Mouse (Mus musculus) urinary bladder, adult 2 months (tissue): Measurements from ENCODE around the gene Gm37240. TPM values are rescaled to one million over a fixed set of nuclear protein-coding genes. Genes with fewer than 3 reads are reported as not detected.

Source experiments
- DNase-seq: peaks from one replicate; pipeline ENCODE4 v3.0.0; 2022; ENCODE audit warnings: low spot score
- polyA plus RNA-seq: library from polyadenylated mRNA; depleted of rRNA; stranded (reverse); fragments of >200 nt; gene quantifications from 2 replicates; pipeline ENCODE4 v1.2.3, GENCODE M21; 2012

Gm37240 gene
- polyA plus RNA-seq, 1 experiment, result 1.5 TPM

- no peak for DNase-seq
These were observed 207.4 kb downstream of the Gm37240 start for GRCm38 (mm10) chr3:85679960-85680359.

GRCm38 (mm10) chr3:85679312-85679933 is 207.9 kb downstream of the Gm37240 start:
- no peak for DNase-seq

- no peak for DNase-seq
These were observed 209.4 kb downstream of the Gm37240 start for GRCm38 (mm10) chr3:85677952-85678351.

GRCm38 (mm10) chr3:85677133-85677532 is 210.2 kb downstream of the Gm37240 start:
- no peak for DNase-seq

- DNase-seq, result no peak
These were observed 217.5 kb downstream of the Gm37240 start for GRCm38 (mm10) chr3:85669844-85670243.

- DNase-seq, result no peak
These were observed 219.6 kb downstream of the Gm37240 start for GRCm38 (mm10) chr3:85667683-85668082.

GRCm38 (mm10) chr3:85666736-85667135 is 220.6 kb downstream of the Gm37240 start:
- DNase-seq, result no peak

- DNase-seq, result no peak
These were observed 221.2 kb downstream of the Gm37240 start for GRCm38 (mm10) chr3:85666166-85666565.

- DNase-seq, result no peak
These were observed 222.6 kb downstream of the Gm37240 start for GRCm38 (mm10) chr3:85664591-85665171.

- DNase-seq, result no peak
These were observed 223.5 kb downstream of the Gm37240 start for GRCm38 (mm10) chr3:85663826-85664225.

- DNase-seq, result no peak
These were observed 225.1 kb downstream of the Gm37240 start for GRCm38 (mm10) chr3:85661926-85662813.

- no peak for DNase-seq
These were observed 227.6 kb downstream of the Gm37240 start for GRCm38 (mm10) chr3:85659681-85660080.

- no peak for DNase-seq
These were observed 231.8 kb downstream of the Gm37240 start for GRCm38 (mm10) chr3:85655538-85655937.

GRCm38 (mm10) chr3:85652727-85653665 is 234.3 kb downstream of the Gm37240 start:
- DNase-seq, result no peak

GRCm38 (mm10) chr3:85649176-85649575 is 238.1 kb downstream of the Gm37240 start:
- DNase-seq, result no peak

- DNase-seq, result no peak
These were observed 241.8 kb downstream of the Gm37240 start for GRCm38 (mm10) chr3:85645517-85646004.

GRCm38 (mm10) chr3:85644814-85645213 is 242.5 kb downstream of the Gm37240 start:
- DNase-seq, result no peak

- DNase-seq, result no peak
These were observed 245.6 kb downstream of the Gm37240 start for GRCm38 (mm10) chr3:85641751-85642150.

- no peak for DNase-seq
These were observed 250.4 kb downstream of the Gm37240 start for GRCm38 (mm10) chr3:85636716-85637447.

- DNase-seq, result no peak
These were observed 251.7 kb downstream of the Gm37240 start for GRCm38 (mm10) chr3:85635591-85635990.

GRCm38 (mm10) chr3:85635126-85635419 is 252.2 kb downstream of the Gm37240 start:
- no peak for DNase-seq
